Mouse (Mus musculus): Measurements from ENCODE around the gene Hsd11b2. TPM values are rescaled to one million over a fixed set of nuclear protein-coding genes. Genes with fewer than 3 reads are reported as not detected.
A peak's percentile ranks its signal among the peaks of the same experiment; 100 is the strongest.

Hsd11b2 gene
- total RNA-seq, 2 experiments from 2014 or later, result not detected

- Histone ChIP-seq H3K27ac (no peak overlapping the region), H3K4me3 (no peak overlapping the region)
- no peak for TF ChIP-seq CTCF (IDR thresholded peaks at IDR 0.05)
- intact Hi-C loops (cut with DNase I), result loop anchor here (5.0 kb wide), 1 partner anchor 35 kb away; no protein-coding TSS in a partner anchor
- DNase-seq, result no peak
Measured at GRCm38 (mm10) chr8:105517346-105517745, 1.2 kb upstream of the Hsd11b2 start.

GRCm38 (mm10) chr8:105519591-105519990, 1.0 kb downstream of the Hsd11b2 start:
- intact Hi-C loops (cut with DNase I), result loop anchor here (2.0 to 5.0 kb wide), 2 partner anchors 13 to 37 kb away; no protein-coding TSS in a partner anchor

GRCm38 (mm10) chr8:105520521-105520920, 2.0 kb downstream of the Hsd11b2 start:
- H3K27ac ChIP-seq, result no peak overlapping the region
- no peak for TF ChIP-seq CTCF (IDR thresholded peaks at IDR 0.05)
- intact Hi-C loops (cut with DNase I), result no loop called here
- DNase-seq, result no peak
- H3K4me3 ChIP-seq, result no peak overlapping the region

More at GRCm38 (mm10) chr8:105519591-105519990, 1.0 kb downstream of the Hsd11b2 start:
- H3K4me3 ChIP-seq, result peak overlapping the region; percentile 74; the same call in 1 of the 2 replicates
- no peak overlapping the region for H3K27ac ChIP-seq
- no peak for TF ChIP-seq CTCF (IDR thresholded peaks at IDR 0.05)
- DNase-seq, result no peak

- Histone ChIP-seq H3K27ac (no peak overlapping the region), H3K4me3 (no peak overlapping the region)
- DNase-seq, result no peak
- intact Hi-C loops (cut with DNase I), result no loop called here
- no peak for TF ChIP-seq CTCF (IDR thresholded peaks at IDR 0.05)
Measured at GRCm38 (mm10) chr8:105521061-105521460, 2.5 kb downstream of the Hsd11b2 start.

GRCm38 (mm10) chr8:105521995-105522769, 3.6 kb downstream of the Hsd11b2 start:
- Histone ChIP-seq H3K4me3 (no peak overlapping the region), H3K27ac (no peak overlapping the region)
- intact Hi-C loops (cut with DNase I), result no loop called here
- no peak for TF ChIP-seq CTCF (IDR thresholded peaks at IDR 0.05)
- DNase-seq, result peak; percentile 37

GRCm38 (mm10) chr8:105522890-105523289, 4.3 kb downstream of the Hsd11b2 start:
- intact Hi-C loops (cut with DNase I), result no loop called here
- no peak for DNase-seq
- no peak for TF ChIP-seq CTCF (IDR thresholded peaks at IDR 0.05)
- Histone ChIP-seq H3K27ac (no peak overlapping the region), H3K4me3 (no peak overlapping the region)

- intact Hi-C loops (cut with DNase I), result no loop called here
- Histone ChIP-seq H3K4me3 (no peak overlapping the region), H3K27ac (no peak overlapping the region)
- TF ChIP-seq CTCF (IDR thresholded peaks at IDR 0.05), result no peak
- peak; percentile 82 for DNase-seq
Measured at GRCm38 (mm10) chr8:105527110-105527509, 8.6 kb downstream of the Hsd11b2 start.

- Histone ChIP-seq H3K27ac (no peak overlapping the region), H3K4me3 (no peak overlapping the region)
- no peak for DNase-seq
- no peak for TF ChIP-seq CTCF (IDR thresholded peaks at IDR 0.05)
- intact Hi-C loops (cut with DNase I), result no loop called here
Measured at GRCm38 (mm10) chr8:105528206-105528605, 9.7 kb downstream of the Hsd11b2 start.

GRCm38 (mm10) chr8:105529271-105529670, 10.7 kb downstream of the Hsd11b2 start:
- H3K27ac ChIP-seq, result 0 out of 2 replicates have a peak overlapping the region, but pooled peaks have one; percentile 5
- intact Hi-C loops (cut with DNase I), result no loop called here
- DNase-seq, result peak; percentile 56
- no peak overlapping the region for H3K4me3 ChIP-seq
- TF ChIP-seq CTCF (IDR thresholded peaks at IDR 0.05), result no peak

GRCm38 (mm10) chr8:105531774-105532173, 13.2 kb downstream of the Hsd11b2 start:
- Histone ChIP-seq H3K4me3 (no peak overlapping the region), H3K27ac (peak overlapping the region; percentile 58)
- TF ChIP-seq CTCF (IDR thresholded peaks at IDR 0.05), result peak; percentile 75
- intact Hi-C loops (cut with DNase I), result loop anchor here (1.0 to 5.0 kb wide), 3 partner anchors 13 to 49 kb away; partner anchors contain the start of gene Hsd11b2
- peak; percentile 87 for DNase-seq

- DNase-seq, result peak; percentile 49
- H3K4me3 ChIP-seq, result peak overlapping the region; percentile 11; the same call in 1 of the 2 replicates
- no peak for TF ChIP-seq CTCF (IDR thresholded peaks at IDR 0.05)
- H3K27ac ChIP-seq, result peak overlapping the region; percentile 83
- intact Hi-C loops (cut with DNase I), result loop anchor here (2.0 to 5.0 kb wide), 2 partner anchors 15 to 51 kb away; partner anchors contain the start of gene Hsd11b2
Measured at GRCm38 (mm10) chr8:105533439-105533838, 14.9 kb downstream of the Hsd11b2 start.

GRCm38 (mm10) chr8:105533892-105534329, 15.4 kb downstream of the Hsd11b2 start:
- DNase-seq, result peak; percentile 88
- intact Hi-C loops (cut with DNase I), result loop anchor here (2.0 to 5.0 kb wide), 2 partner anchors 15 to 52 kb away; partner anchors contain the start of gene Hsd11b2
- no peak overlapping the region; the same call in 1 of the 2 replicates for H3K4me3 ChIP-seq
- H3K27ac ChIP-seq, result peak overlapping the region; percentile 83
- peak; percentile 91 for TF ChIP-seq CTCF (IDR thresholded peaks at IDR 0.05)

GRCm38 (mm10) chr8:105536546-105536945, 18.0 kb downstream of the Hsd11b2 start:
- H3K27ac ChIP-seq, result peak overlapping the region; percentile 77
- H3K4me3 ChIP-seq, result no peak overlapping the region
- intact Hi-C loops (cut with DNase I), result no loop called here
- DNase-seq, result peak; percentile 67
- TF ChIP-seq CTCF (IDR thresholded peaks at IDR 0.05), result no peak
